Mouse (Mus musculus): ENCODE results near the gene Fam207a.

DNA sequence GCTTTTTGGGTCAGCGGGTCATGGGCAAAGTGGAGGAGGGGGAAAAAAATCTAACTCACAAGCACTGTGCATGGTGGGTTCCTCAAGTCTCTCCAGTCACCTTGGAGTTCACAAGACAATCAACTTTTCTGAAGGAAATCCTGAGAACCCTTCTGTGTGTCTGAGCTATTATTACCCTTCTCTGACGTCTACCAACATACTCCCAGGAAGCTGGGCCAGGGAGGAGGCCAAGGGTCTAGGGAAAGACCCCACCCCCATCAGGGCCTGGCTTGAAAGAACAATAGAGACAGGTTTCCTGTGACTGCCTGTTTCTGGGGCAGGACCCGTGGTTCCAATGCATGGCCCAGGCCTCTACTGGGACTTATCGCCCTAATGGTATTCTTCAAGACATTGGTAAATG, 46.9 kb downstream of the Fam207a start:
- TF ChIP-seq CTCF (IDR thresholded peaks at IDR 0.05; ENCODE audit: low read depth), result no peak
- no peak for TF ChIP-seq EP300 (IDR thresholded peaks at IDR 0.05; ENCODE audit: low read depth)
